Mouse (Mus musculus) spleen, postnatal 14 days (tissue): Measurements from ENCODE around the gene Acap1.
"Not testable (repeated sequence)": the region's sequence is repeated elsewhere in the genome, so short reads cannot be mapped to it uniquely, and the experiment has no call there.

Experiments
- DNase-seq, 2 experiments: peaks; one replicate each; pipeline ENCODE4 v3.0.0; 2021 to 2022; ENCODE audit warnings: low spot score in 2 of 2

The Acap1 gene

DNA sequence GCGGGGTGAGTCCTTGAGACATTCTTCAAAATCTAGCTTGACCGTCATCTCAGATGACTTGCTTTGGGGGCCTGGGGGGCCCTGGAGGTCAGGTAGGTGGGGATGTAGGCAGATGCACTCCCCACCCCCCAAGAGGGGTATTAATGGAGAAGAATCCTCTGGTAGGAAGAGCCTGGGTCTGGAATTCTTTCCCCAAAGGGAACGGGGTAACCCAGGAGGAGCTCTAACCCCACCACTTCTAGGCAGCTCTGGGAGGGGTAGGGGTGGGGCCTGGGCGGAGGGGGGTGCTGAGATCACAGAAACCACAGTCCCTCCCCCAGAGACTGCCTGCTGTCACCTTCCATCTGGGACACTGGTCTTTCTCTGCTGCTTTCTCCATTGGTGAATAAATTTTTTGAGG lies at the start of gene Acap1:
TSS of gene Acap1 (minus strand) at position 249 of the 400 bp plus-strand sequence.
- DNase-seq, result peak in 1 of 2 experiments; percentile 41

DNA sequence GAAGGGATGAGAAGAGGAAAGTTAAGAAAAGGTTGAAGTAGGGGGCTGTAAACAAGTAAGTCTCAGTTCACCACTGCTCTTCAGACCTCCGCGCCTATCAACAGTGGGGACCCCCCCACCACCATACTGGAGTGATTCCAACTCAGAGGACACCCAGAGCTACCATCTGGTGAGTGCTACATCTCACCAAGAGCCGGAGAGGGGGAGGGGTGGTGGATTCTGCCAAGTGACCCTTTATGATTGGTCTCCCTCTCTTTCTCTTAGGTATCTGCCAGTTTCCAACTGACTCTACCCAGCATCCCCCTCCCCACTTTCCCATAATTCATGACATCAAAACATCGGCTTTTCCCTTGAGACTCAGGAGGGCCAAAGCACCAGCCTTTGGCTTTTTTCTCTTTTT lies 45.6 kb upstream of the Acap1 start:
- DNase-seq, result no peak

DNA sequence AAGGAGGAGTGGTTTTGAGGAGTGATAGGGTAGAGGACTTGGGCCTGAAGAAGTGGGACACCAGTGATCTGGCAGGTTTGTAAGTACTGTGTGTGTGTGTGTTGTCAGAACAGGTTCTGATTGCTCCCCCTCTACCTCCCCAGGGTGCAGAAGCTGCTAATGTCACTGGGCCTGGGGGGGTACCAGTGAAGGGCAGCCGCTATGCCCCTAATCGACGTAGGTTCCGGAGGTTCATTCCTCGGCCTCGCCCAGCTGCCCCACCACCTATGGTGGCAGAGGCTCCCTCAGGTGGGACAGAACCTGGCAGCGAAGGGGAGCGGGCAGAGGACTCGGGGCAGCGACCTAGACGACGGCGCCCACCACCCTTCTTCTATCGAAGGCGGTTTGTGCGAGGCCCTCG lies 44.4 kb upstream of the Acap1 start:
- no peak for DNase-seq

DNA sequence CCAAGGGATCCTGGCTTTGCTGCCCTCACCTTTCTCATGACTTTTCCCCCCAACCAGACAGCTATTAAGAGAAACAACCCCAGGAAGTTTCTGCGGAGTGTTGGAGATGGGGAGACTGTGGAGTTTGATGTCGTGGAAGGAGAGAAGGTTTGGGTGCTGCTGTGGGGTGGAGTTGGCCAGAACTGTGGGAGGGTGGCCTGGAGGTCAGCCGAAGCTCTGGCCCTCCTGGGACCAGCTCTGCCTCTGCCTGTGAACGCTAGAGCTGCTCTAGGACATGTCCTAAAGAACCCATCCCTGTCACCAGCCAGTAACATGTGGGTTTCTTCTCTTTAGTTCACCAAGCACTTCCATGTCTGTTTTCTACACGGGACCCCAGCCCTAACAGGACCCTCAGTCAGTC lies 43.8 kb upstream of the Acap1 start:
- DNase-seq, result no peak

DNA sequence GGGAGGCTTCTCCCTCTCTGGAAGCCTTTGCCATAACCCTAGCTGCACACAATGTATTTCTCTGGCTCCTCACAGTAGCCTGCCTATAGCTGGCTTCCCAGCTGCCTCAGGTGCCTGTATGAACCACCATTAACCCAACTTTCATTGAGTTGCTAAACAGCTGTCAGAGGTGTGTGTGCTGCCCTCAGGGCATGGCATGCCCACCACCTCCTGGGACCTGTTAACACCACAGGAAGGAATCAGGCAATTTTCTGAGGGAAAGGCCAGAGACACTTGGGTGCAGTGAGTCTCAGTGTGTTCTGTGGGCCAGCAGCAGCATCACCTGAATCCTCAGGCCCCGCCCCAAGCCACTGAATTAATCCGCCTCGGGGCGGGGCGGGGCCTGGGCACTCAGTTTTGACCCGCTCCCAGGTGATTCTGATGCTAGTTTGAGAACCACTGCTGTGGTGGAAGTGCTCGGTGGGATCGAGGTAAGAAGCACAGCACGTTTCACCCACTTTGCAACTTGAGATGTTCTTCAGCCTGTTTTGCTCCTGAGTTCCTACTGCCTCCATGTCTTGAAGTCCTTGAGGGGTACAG lies 43.2 kb upstream of the Acap1 start:
- no peak for DNase-seq

DNA sequence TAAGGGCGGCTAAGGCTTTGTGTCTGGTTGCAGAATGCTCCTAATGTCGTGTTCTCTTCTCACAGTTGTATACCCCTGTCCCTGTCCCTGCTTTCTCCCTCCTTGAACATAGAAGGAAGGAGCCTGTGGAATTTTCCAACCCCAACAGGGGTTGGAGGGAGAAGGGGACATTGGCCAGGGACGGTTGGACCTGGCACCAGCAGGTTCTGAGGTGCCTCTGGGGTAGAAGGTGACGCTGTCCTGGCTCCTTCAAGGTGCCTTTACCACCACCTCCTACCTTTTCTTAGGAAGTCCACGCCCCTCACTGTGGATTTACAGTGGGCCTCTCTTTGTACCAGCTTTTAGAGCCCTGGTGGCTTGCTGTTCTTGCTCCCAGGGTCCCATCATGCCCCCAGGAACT lies 42.5 kb upstream of the Acap1 start:
- no peak for DNase-seq

DNA sequence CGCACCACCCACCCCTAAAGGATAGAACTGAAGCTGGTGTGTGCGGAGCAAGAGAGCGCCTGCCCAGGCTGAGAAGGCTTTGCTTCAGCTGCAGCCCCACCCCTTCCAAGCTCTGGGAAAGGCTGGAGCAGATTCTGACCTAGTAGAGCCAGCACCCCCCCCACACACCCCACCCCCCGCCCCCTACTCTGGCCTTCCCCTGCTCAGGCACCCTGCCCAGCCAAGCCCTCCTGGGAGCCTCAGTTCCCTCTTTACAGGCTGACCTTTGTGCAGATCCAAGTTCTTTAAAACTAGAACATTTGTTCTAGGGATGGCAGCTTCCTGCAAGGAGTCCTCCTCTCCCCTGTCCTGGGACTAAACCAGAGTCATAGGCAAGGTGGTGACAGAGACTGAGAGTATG lies 42.0 kb upstream of the Acap1 start:
- no peak for DNase-seq

DNA sequence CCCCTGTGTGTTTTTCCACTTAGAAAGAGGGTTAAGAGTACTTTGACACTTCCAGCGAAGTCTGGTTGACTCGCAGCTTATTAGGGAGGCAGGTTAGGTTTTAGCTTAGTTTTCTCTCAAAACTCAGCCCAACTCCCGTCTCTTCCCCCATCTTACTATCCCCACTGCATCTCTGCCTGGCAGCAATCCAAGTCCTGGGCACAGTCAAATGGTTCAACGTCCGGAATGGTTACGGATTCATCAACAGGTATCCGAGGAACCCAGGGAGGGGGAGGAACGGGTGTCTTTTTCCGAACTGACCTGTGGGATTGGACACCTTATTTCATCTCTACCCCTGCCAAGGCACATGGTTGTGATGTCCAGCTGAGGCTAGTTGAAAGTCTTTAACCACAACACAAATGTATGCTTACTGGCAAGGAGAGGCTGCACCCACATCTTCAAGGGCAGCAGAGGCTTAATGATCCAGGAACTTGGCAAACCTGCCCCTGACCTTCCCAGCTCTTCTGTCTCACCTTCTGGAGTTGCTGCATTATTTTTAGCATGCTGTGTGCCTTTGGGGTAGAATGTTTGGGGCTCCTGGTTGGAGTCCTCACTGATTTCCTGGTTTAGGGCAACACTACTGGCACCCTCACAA lies 41.5 kb upstream of the Acap1 start:
- no peak for DNase-seq

DNA sequence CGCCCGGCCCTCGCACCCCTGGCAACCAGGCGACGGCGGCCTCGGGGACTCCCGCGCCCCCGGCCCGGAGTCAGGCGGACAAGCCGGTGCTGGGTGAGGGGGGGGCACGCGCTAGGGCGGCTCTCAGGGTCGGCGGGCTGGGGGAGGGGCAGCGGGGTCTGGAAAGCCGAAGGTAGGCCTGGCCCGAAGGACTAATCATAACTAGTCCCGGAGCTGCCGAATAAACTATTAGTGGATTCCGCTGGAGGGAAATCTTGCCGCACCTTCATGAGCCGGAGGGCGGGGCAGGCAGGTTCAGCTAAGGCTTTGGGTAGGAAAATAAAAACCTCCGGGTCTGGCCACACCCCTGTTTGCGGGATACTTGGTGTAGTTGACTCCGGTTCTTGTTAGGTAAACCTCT lies 40.8 kb upstream of the Acap1 start:
- DNase-seq, result no peak

DNA sequence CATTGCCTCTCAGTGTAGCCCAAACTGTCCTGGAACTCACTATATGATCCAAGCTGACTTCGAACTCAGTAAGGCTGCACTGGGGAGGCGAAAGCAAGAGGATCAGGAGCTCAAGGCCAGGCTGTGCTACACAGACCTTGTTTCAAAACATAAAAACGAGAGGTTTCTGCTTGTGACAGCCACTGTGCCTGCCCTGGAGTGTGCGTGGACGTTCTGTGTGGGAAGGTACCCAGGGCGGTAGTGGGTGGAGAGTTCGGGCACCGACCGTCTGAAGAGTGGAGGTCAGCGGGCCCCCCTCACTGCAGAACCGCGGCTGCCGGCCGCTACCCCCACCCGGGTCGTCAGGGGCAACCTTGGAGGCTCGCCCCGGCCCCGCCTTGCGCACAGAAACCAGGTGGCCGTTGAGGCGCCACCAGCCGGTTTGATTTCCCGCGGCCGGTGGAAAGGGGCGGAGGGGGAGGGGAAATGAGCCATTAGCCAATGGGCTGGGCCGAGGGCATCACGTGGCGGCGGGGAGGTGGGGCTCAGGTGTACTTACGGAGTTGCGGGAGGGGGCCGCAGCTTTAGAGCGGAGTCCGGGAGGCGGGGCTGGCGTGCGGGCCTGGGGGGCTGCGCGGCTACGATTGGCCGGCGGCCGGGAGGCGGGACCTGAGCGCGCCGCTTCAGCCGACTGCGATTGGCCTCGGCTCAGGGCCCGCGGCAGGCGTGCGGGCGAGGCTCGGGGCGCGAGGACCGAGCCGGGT lies 40.0 kb upstream of the Acap1 start, which contains the start of gene Ybx2:
TSS of gene Ybx2 (plus strand) at position 660 of the 743 bp plus-strand sequence.
- peak; percentile 76 to 81 for DNase-seq

DNA sequence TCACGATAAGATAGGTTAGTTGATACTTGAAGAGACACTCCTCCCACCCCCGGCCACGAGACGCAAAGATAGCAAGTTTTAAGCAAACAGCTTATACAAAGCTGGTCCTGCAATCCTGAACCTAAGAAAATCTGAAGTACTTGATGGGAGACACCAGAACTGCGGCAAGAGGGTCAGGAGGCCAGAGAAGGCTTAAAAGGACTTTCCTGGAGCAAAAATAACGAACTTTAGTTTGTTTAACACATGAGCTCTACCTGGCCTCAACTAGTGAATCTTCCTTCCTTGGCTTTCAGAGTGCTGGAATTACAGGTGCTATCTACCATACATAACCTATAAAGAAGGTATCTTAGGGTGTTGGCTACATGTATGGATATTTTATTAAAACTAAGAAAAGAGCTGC lies 39.3 kb upstream of the Acap1 start:
- no peak for DNase-seq

DNA sequence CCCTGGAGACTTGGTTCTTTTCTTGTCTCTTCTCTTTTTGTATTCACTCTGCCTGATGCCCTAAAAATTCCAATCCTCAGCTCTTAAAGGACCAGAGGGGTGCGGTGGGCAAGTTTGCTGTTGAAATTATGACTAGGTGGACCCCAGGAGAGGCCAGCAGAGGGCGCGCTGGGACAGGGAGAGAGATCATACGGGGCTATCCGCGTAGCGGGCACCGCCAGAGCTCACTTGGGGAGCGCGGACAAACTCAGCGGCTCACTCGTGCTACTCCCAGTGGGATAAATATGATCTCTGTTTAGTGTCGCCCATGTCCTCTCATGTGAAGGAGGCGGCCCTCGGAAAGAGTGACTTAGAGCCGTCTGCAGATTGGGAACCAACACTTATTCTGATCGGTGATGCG lies 38.8 kb upstream of the Acap1 start:
- peak; percentile 91 to 97 for DNase-seq

DNA sequence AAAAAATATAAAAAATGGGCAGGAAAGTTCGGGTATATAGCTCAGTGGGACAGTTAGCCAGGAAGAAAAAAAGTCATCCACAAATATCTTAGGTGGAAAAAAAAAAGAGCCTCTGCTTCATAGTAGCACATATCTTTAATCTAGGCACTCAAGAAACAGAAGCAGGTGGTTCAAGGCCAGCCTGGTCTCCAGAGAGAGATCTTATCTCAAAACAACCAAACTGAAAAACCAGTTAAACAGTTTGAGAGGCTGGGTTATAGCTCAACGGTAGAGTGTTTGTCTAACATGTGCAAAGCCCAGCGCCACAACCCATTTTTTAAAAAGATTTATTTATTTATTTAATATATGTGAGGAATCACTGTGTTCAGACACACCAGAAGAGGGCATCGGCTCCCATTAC lies 37.7 kb upstream of the Acap1 start:
- DNase-seq, result no peak

DNA sequence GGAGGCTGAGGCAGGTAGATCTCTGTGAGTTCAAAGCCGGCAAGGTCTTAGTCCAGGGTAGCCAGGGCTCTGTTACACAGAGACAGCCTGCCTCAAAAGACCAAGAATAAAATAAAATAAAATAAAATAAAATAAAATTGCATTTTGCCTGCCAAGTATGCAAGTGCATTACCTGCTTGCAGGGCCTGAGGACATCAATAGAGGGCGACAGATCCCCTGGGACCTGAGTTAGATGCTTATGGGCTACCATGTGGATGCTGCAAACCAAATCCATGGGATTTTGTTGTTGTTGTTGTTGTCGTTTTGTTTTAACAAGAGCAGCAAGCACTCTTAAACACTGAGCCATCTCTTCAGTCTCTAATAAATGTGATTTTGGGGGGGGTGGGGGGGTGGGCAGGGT lies 36.9 kb upstream of the Acap1 start:
- DNase-seq, result no peak

DNA sequence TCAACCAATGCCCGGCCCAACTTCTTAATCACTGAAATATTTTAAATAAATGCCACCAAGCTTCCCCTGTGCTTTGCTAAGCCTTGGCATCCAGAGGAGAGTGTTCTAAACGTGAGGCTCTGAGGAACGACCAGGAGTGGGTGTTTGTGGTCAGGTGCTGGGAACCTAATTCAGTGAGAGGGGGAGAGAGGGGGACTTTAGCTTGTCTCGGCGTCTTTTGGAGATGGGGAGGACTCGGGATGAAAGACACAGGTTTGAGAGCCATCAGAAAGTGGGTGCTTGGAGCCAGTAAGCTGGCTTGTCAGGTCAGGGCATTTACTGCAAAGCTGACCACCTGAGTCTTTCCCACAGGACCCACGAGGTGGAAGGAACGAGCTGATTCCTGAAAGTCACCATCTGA lies 36.4 kb upstream of the Acap1 start:
- DNase-seq, result no peak

DNA sequence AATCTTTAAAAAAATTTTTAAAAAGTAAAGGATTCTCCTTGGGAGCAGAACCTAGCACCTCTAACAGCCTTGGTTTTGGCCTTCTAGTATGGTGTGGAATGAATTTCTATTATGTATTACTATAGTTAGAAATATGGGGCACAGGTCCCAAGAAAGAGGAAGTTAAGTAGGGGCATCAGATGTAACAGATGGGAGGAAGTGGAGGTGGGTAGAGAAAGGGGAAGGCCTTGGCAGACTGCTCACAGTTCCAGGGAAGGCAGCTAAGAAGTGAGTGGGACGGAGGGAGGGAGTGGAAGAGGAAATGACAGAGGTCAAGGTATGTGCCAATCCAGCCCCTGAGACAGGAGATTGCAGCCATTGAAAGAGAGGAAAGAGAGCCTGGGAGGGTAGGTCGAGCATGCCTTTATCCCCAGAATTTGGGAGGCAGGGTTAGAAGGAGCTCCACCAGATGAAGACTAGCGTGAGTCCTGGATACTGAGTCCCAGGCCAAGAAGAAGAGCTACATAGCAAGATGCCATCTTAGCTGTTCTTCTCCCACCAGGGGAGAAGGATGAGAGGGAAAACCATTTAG lies 35.7 kb upstream of the Acap1 start:
- DNase-seq, result no peak

DNA sequence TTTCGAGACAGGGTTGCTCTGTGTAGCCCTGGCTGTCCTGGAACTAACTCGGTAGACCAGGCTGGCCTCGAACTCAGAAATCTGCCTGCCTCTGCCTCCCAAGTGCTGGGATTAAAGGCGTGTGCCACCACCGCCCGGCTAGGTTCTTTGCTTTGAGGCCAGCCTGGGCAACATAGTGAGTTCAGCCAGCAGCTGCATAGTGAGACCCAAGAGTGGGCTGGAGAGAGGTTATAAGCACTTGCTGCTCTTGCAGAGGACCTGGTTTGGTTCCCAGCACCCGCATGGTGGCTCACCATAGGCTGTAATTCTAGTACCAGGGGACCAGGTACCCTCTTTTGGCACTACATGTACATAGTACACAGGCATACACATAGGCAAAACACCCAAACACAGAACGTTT lies 34.8 kb upstream of the Acap1 start:
- DNase-seq, result not testable (repeated sequence)

DNA sequence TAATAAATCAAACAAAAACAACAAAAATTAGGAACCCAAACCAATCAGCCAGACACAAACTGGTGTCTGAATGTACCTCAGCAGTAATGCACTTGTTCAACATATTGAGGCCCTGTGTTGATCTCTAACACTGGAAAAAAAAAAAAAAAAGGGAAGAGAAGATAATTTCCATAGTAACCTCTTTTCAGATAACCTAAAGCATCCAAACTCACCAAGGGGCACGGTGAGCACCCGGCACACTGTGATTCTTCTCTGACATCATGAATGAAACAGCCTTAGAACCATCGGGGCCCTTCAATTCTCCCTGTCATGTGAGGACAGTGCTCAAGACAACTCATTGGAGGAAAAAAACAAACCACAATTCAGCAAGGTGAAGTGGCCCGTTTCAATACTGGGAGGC lies 34.4 kb upstream of the Acap1 start:
- no peak for DNase-seq

DNA sequence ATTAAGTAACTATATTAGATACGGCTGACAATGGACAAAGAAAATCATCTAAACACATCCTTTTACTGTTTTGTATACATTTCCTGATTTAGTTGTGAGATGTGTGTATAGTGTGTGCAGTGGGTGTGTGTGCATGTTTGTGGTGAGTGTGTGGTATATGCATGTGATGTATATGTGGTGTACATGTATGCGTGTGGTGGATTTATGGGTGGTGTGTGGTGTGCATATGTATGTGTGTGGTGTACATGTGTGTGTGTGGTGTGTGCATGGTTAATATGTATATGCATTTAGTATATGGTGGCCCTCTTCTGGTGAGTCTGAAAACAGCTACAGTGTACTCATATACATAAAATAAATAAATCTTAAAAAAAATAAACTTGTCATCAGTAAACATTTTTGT lies 32.2 kb upstream of the Acap1 start:
- DNase-seq, result no peak

DNA sequence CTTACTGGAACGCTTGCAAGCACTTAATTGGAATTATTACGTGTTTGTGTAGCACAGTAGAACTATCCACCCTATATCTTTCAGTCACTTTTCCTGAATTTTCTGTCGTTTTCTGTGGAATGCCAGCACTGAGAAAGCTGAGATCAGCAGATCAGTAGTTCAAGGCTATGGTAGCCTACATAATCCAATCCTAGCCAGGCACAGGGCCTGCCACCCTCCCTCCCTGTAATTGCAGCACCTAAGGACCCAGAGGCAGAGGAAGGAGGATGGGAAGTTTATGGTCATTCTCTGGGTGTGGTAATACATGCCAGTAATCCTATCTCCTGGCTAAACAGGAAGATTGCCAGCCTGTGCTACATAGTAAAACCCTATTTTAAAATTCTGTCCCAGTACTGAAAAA lies 27.5 kb upstream of the Acap1 start:
- no peak for DNase-seq

DNA sequence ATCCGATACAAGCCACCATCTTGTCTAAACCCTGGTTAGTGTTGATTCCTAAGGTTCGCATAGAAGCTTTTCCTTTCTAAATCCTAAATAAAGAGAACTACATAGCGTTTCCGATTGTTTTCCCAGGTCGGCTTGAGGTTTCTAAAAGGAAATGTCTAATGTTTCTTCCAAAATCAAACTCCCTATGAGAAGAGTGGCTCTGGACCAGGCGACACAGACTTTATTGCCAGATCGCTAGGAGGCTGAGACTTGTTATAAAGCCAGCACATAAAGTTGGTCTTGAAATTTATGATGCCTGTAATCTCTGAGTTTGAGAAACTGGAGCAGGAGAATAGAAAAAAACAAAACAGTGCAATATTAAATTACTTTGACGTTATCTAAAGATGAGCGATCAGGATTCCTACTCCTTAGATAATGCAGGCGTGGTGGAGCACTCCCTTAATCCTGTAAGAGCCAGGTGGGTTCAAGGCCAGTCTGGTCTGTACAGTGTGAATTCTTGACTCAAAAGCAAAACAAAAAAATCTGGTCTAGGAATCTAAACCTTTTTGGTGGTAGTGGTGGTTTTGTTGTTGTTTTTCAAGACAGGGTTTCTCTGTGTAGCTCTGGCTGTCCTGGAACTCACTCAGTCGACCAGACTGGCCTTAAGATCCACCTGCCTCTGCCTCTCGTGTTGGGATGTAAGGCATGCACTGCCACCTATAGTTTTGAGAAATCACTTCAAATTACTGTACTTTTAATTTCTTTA lies 26.8 kb upstream of the Acap1 start:
- no peak for DNase-seq
